Mouse (Mus musculus) skeletal muscle tissue, adult 2 months (tissue): ENCODE measurements around the gene Def6.

Experiments
- DNase-seq: peaks from one replicate; pipeline ENCODE4 v3.0.0-alpha.2; 2012; ENCODE audit warnings: low read depth, low spot score

Def6 gene

DNA sequence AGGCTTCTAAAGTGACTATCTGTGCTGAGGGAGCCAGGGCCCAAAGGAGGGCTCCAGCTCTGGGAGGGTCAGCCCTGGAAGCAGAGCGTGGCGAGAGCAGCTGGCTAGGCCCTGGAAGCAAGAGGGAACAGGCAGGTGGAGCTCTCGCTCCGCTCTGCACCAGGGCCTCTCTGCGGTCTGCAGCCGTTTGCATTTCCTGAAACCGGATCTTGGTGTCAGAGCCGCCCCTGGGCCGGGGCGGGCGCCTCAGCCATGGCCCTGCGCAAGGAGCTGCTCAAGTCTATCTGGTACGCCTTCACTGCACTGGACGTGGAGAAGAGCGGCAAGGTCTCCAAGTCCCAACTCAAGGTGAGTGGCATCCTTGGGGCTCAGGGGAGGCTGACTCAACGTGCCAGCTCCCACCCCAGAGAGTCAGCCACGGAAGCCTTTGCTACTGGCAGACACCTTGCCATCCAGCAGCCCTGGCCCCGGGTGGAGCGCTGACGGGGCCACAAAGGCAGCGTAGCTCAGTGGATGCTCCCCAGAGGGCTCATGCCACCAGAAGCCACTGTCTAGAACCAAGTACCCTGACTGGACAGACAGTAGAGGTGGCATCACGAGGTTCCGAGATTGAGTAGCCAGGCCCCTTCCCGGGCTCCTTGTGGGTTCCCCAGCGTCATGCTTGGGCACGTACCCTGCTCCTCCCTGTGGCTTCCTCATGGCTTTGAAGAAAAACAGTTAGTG lies at the start of gene Def6:
Gene Def6, plus strand, starts transcription at position 188 of the 723 bp plus-strand sequence.
- peak; percentile 87 for DNase-seq

DNA sequence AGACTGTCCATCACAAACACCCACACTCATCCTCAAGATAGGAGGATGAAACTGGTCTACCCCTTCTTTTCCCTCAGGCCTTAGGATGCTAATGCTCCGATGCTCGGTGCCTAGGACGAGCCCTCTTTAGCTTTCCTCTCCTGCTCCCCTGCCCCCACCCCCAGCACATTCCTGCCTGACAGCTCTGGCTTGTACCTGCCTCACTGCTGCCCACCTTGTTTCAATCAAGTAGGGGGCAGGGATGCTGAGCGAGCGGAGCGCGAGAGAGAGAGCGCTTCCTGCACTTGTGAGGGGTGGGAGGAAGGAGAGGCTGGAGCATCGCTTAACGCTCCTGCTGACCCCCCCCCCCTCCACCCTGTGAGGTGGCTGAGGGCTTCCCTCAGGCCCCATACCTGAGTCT lies 47.2 kb upstream of the Def6 start:
- DNase-seq, result no peak

DNA sequence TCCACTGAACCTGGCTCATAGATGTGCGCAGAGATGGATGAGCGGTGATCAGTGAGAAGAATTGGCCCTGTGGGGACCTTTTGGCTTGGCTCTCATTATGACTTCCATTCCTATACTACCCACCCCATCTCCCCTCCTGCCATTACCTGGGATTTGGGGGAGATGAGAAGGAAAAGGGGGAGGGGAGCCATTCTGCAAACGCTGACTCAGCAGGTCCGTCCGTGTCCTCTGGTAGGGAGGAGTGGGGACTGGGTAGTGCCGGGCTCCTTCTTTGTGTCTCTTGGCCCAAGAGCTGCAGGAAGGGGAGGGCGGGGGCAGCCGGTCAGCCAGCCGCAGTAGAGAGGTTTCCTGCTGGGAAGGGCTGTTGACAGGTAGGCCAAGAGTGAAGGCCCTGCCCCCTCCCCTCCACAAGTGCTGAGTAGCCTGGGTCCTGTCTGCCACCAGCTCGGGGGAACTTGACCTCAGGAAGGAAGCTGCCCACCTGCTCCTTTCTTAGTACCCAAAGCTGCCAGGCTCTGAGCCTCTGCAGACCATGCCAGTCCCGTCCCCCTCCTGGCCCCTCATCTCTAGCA lies 46.2 kb upstream of the Def6 start:
- no peak for DNase-seq

DNA sequence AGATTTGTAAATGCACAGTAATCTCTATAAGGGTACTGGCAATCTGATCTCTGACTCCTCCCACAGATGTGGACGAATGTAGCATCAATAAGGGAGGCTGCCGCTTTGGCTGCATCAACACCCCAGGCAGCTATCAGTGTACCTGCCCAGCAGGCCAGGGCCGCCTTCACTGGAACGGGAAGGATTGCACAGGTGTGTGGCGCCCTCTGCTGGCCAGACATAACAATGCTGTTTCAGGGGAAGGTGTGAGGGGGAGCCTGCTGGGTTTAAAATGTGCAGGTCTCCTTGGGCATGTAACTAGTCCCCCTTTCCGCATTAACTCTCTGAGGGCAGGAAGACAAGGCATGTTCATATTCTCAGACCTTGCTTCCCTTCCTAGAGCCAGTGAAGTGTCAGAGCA lies 43.9 kb upstream of the Def6 start:
- peak; percentile 68 for DNase-seq

DNA sequence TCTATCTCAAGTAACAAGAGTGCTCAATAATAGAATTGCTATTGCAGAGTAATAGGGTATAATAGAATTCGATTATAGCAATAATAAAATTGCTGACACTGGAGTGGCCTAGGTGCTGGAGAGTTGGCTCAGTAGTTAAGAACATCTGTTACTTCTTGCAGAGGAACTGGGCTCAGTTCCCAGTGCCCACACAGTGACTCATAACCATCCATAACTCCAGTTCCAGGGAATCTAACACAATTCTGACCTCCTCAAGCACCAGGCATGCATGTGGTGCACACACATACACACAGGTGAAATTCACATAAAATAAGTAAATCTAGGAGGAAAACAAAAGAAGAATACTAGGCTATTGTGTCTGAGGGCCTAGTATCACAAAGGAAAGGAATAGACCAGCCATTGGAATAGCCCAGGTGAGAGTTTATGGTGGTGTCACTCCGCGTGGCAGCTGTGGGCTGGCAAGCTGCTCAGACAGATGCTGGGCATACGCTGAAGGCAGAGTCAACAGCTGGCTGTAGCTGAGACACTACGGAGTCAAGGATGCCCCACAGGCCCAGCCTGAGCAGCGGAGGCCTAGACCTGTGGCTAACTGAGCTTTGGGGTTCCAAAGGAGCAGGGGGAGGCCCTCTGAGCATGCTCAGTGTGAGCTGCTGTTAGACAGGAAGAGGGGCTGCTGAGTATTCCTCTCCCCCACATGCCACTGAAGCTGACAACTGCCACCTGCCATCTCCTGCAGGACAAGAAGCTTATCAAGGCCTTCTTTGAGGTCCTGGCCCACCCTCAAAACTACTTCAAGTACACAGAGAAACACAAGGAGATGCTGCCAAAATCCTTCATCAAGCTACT lies 36.9 kb upstream of the Def6 start:
- no peak for DNase-seq

DNA sequence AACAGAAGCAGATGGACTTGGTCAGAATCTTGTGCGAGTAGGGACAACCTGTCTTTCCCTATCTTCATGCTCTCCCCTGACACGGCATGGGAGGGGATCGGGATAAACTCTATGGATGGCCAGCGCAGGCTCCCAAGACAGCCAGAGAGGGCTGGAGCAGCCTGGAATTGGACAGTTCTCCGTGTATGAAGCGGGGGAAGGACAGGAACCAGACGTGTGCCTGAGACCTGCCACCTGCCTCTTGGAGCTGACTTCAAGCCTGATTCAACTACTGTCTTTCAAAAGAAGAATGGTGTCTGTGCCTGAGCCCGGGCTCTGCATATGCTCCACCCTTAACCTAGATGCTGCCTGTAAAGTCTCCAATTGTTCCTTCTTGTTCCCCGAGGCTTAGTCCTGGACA lies 34.9 kb upstream of the Def6 start:
- DNase-seq, result no peak

DNA sequence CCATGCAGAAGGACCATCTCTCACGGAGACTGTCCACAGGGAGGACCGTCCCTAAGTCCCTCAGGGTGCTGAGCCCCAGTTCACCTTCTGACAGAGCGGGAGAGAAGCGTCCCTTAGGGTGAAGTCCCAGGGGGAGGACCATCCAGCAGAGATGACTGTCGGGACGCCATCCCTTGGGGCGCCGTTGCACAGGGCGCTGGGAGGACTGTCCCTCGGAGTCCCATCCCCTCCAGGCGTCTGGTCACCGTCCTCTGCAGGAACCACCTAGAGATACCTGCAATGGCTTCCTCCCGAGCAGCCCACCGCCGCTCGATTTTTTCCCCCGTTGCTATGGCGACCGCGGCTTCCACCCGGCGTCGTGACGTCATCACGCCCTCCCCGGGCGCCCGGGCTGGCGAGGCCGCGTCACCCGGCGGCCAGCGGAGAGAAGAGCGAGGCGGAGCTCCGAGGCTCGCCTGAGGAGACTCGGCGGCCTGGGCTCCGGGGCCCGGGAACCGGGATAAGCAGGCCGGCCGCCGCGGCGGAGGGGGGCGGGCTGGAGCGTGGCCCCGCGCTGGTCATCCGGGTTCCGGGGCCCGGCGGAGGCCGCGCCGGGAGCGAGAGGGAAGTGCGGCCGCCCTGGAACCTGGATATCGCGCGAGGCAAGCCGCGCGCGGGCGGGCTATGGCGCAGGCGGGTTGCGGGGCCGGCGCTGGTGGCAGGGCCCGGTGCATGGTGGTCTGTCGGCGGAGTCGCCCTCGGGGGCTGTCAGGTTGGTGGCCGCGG lies 30.6 kb upstream of the Def6 start, which contains the start of gene Zfp523:
Gene Zfp523, plus strand, starts transcription at position 355 of the 765 bp plus-strand sequence.
- DNase-seq, result peak; percentile 91

DNA sequence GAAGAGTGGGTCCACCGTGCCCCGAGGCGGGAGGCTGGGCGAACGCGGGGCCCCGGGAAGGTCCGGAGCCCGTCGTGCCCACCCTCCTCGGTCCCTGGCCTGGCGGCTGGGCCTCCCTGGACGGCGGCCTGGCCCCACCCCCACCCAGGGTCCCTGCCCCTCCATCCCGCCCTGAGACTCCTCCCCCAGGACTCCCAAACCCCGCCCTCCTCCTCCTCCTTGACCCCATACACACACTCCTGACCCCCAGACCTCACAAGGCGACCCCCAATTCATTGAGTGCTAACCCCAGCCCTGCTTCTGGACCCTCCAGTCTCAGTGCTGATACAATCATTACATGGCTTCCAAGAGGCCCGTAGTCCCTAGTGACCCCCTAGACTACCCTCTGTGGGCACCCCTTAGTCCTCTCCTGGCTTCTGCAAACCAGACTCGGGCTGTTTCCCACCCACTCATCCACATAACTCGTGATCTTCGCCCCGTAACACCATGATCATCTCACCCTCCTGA lies 30.0 kb upstream of the Def6 start:
- peak; percentile 50 for DNase-seq

DNA sequence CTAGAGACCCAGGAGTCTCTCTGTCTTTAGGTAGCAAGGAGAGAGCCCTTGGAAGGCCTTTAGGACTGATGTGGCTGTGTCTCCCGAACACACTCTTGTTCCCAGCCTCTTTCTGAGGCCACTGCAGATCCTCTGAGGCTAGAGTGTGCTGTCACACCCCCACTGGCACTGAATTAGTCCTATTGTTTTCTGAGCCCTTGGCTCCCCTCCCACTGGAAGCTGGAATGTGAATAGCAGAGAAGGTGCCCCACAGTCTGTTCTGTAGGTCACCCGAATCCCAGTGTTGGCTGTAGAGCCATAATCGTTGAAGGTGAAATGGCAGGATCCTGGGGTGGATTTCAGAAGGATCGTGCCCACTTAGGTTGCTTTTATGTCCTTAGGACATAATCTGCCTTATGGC lies 27.2 kb upstream of the Def6 start:
- no peak for DNase-seq

DNA sequence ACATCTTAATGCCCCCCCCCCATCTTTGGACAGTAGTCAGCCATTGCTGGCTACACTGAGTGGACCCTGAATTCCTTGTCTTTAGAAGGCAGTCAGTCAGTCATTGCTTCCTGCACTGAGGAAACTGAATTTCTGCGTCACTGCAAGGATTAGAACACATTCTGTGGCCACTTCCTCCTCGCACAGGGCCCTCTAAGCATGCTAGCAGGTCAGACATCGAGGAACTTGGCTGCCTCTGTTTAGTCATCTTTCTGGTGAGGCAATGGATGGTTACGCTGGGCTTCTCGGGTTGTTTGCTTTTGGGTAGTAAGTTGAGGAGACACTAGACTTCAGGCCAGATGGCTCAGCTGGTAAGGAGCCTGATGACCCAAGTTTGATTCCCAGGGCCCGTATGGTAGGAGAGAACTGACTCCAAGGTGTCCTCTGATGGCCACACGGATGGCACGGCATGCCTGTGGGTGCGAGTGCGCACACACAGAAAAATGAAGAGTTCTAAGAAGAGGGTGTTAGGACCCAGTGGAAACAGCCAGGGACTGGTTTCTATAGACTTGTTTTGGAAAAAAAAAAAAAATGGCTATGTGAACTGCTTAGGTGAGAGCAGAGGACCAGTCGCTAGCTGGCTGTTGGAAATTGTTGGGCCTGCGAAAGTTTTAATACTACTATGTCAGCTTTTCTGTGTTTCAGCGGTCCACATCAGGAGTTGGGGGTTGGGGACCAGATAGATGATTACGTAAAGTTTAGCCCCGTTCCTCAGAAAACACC lies 26.6 kb upstream of the Def6 start:
- no peak for DNase-seq

DNA sequence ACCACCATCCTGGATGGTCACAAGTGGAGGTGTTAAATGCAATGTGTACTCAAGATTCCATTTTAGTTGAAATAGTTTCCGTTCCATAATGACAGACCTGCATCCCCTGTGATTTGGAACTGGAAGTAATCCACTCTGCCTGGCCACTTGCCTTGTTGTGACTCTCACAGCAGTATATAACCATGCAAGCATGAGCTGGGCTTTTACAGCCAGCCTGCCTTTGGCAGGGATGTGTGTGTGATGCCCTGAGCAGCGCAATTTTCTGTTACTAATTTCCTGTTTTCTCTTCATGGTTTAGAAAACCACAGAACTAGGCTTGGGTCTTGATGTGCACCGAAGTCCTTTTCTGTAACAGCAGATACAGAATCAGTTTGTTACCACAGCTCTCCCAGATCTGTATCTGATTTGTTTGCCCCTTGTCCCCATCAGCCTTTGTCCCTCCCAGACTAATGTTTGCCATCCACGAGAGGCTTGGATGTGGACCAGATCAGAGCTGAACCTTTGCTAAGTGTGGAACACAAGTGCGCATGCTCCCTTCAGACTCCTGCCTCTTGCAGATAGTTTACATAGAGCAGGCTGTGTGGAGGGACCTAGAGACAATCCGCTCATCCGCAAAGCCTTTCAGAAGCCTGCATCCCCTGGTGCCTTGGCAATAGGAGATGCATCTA lies 22.5 kb upstream of the Def6 start:
- DNase-seq, result no peak

DNA sequence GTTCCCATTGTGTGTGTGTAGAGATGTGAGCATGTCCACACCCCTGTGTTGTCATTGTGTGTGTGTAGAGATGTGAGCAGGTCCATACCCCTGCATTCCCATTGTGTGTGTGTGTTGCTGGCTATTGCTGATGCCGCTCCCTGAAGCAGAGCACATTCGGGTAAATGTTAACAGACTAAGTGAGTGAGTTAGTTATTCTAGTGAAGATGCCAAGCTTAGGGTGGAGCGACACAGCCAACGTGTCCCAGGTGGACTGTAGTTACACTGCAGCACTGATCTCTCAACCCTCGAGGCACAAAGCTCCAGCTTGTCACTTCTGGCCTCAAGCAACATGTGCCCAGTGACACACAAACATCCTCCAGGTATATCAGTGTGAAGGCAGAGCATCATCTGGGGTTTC lies 19.3 kb upstream of the Def6 start:
- no peak for DNase-seq

DNA sequence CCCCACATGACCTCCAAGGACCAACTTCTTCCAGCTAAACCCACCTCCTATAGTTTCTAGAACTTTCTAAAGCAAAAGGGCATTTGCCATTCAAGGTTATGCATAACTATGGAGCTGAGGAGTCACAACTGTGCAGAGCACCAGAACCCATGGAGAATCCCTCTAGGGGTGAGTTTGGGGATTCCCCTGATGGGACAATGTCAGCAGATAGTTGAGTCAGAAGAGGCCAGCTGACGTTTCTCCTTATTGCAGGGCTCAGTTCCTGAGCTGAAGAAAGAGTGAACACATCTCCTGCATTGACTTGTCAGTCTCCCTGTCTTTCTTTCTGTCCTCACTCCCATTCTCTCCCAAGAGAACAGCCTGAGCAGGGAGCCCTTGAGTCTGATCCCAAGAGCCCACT lies 14.8 kb upstream of the Def6 start:
- DNase-seq, result no peak

DNA sequence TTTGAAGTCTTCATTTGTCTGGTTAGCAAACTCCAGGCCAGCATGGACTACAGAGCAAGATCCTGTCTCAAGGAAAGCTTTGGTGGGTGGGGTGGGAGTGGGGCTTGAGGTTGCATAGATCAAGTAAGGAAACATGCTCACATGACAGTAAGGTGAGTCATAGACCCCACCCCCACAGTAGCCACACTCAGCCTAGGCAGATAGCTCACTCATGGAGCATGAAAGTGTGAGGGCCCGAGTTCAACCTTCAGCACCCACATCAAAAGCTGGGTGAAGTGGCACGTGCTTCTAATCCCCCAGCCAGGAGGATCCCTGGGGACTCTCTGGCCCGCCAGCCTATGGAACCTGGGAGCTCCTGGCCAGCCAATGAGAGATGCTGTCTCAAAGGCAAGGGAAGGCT lies 14.0 kb upstream of the Def6 start:
- DNase-seq, result no peak

DNA sequence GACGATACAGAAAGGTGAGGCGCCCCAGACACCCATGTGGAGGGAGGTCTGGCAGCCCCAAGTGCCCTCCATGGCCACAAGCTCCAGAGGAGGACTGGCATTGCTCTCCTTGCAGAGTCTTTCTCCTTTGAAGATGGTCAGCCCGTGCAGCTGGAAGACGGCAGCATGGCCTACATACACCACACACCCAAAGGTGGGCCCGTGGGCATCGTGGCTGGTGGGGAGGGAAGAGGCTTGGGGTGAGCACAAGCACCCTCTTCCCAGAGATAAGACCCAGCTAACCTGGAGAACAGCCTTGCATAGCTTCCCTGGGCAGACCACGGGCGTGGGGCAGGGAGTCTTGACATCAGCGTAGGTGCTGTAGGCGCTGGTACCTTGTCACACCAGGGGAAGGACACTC lies 12.5 kb upstream of the Def6 start:
- DNase-seq, result no peak

DNA sequence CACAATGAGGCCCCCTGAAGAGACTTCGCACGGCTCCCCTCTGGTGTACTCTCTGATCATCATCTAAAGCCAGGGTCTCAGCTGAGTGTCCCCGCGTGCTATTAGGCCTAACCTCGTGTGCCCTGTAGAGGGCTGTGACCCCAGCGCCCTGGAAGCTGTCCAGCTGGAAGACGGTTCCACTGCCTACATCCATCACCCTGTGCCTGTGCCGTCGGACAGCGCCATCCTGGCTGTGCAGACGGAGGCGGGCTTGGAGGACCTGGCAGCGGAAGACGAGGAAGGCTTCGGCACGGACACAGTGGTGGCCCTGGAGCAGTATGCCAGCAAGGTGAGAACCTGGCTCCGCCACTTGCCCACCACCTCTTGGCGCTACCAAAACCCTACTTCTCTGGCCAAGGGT lies 9.9 kb upstream of the Def6 start:
- no peak for DNase-seq

DNA sequence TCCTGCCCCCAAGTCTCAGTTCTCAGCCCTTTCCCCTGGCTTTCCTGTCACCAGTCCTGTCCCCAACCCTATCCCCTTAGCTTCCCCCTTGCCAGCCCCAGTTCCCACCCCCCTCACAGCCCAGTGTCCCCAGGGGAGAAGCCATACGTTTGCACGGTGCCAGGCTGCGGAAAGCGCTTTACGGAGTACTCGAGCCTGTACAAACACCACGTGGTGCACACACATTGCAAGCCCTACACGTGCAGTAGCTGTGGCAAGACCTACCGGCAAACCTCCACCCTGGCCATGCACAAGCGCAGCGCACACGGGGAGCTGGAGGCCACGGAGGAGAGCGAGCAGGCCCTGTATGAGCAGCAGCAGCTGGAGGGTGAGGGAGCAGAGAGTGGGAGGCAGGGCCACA lies 5.6 kb upstream of the Def6 start:
- DNase-seq, result no peak

DNA sequence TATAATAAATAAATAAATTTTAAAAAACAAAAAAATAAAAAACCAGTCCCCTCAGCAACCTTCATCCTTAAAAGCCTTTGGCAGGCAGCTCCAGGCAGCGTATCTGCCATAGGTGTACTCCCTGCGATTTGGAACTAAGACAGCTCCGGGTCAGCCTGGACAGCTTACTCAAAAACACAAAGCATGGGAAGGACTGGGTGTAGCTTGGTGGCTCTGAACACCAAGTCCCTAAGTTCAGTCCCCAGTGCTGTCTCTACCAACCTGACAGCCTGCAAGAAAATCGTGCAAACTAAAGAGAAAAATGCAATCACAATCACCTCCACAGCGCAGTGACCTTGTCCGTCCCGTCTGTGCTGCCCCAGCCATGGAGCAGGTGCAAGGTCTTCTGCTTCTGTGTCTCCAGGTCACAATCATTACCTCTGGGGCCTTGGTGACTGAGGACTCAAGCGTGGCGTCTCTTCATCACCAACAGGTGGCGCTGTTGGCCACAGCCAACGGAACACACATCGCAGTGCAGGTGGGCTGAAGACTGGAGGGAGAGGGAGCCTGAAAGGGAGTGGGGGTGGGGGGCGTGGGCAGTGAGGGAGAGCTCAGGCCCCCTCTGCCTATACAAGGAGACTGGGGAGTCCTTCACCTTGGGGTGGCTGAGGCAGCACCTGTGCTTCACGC lies 3.4 kb upstream of the Def6 start:
- DNase-seq, result peak; percentile 44

DNA sequence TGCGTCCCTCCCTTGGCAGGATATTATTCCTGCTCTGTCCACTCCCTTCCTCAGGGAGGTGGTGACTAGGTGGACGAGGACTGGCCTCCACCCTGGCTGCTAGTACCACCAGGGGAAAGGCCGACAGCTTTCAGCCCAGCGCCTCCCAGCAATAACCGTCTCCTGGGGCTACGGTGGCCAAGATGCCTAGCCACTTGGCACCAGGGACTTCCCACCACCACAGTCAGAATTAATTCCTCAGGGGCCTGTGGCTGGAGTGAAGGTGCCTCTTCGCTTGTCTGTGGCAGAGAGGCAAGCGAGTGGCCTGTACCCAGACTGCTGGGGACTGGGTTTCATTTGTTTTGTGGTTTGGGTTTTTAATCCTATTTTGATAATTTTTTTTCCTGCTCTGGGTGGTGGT lies 2.1 kb upstream of the Def6 start:
- no peak for DNase-seq

DNA sequence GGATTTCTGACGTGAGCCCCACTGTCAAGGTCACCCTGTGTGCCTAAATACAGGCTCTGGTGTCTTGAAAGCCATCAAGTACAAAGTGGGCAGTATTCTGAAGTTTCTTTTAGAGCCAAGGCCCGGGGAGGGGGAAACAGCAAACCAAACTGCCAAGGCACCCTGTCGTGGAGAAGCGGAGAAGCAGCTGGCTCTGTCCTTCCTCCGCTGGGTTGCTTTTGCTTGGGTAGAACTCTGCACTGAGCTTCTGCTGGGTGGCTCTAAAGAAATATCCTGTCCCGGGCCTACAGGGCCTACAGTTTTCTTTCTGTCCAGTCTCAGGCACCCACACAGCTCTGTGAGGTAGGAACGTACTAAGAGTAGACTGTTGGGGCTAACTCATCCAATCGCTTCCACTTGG lies 486 bp upstream of the Def6 start:
- no peak for DNase-seq
